Mouse (Mus musculus): ENCODE measurements around the gene Tbx21.

Tbx21 gene

GRCm38 (mm10) chr11:97132185-97132584, 17.1 kb upstream of the Tbx21 start:
- DNase-seq (ENCODE audit: low spot score in 2 of 2), result no peak

- no peak for DNase-seq (ENCODE audit: low spot score in 2 of 2)
Observed at GRCm38 (mm10) chr11:97131683-97132082, 16.6 kb upstream of the Tbx21 start.

- no peak for DNase-seq (ENCODE audit: low spot score in 2 of 2)
Observed at GRCm38 (mm10) chr11:97130318-97130717, 15.2 kb upstream of the Tbx21 start.

GRCm38 (mm10) chr11:97128956-97129355, 13.8 kb upstream of the Tbx21 start:
- DNase-seq (ENCODE audit: low spot score in 2 of 2), result no peak

GRCm38 (mm10) chr11:97127470-97128223, 12.5 kb upstream of the Tbx21 start:
- DNase-seq (ENCODE audit: low spot score in 2 of 2), result no peak

GRCm38 (mm10) chr11:97126645-97127468, 11.7 kb upstream of the Tbx21 start:
- DNase-seq (ENCODE audit: low spot score in 2 of 2), result no peak

- DNase-seq (ENCODE audit: low spot score in 2 of 2), result no peak
Observed at GRCm38 (mm10) chr11:97124266-97125036, 9.3 kb upstream of the Tbx21 start.

GRCm38 (mm10) chr11:97123282-97123890, 8.3 kb upstream of the Tbx21 start:
- no peak for DNase-seq (ENCODE audit: low spot score in 2 of 2)

- DNase-seq (ENCODE audit: low spot score in 2 of 2), result no peak
Observed at GRCm38 (mm10) chr11:97120641-97121040, 5.5 kb upstream of the Tbx21 start.

- no peak for DNase-seq (ENCODE audit: low spot score in 2 of 2)
Observed at GRCm38 (mm10) chr11:97120221-97120620, 5.1 kb upstream of the Tbx21 start.

- DNase-seq (ENCODE audit: low spot score in 2 of 2), result no peak
Observed at GRCm38 (mm10) chr11:97115797-97116196, 666 bp upstream of the Tbx21 start.

- no peak for DNase-seq (ENCODE audit: low spot score in 2 of 2)
Observed at GRCm38 (mm10) chr11:97112519-97113125, 2.5 kb downstream of the Tbx21 start.

GRCm38 (mm10) chr11:97108976-97109375, 6.2 kb downstream of the Tbx21 start:
- no peak for DNase-seq (ENCODE audit: low spot score in 2 of 2)

- DNase-seq (ENCODE audit: low spot score in 2 of 2), result no peak
Observed at GRCm38 (mm10) chr11:97104091-97104483, 11.0 kb downstream of the Tbx21 start.

GRCm38 (mm10) chr11:97103163-97104090, 11.7 kb downstream of the Tbx21 start:
- DNase-seq (ENCODE audit: low spot score in 2 of 2), result no peak

GRCm38 (mm10) chr11:97101722-97102121, 13.4 kb downstream of the Tbx21 start:
- DNase-seq (ENCODE audit: low spot score in 2 of 2), result no peak

GRCm38 (mm10) chr11:97098791-97099190, 16.3 kb downstream of the Tbx21 start:
- DNase-seq (ENCODE audit: low spot score in 2 of 2), result no peak

- DNase-seq (ENCODE audit: low spot score in 2 of 2), result no peak
Observed at GRCm38 (mm10) chr11:97094600-97094999, 20.5 kb downstream of the Tbx21 start.

GRCm38 (mm10) chr11:97086365-97086764, 28.8 kb downstream of the Tbx21 start:
- no peak for DNase-seq (ENCODE audit: low spot score in 2 of 2)

GRCm38 (mm10) chr11:97084821-97085505, 30.2 kb downstream of the Tbx21 start:
- no peak for DNase-seq (ENCODE audit: low spot score in 2 of 2)
